Mouse (Mus musculus) lung, adult 18-20 months (tissue): Measurements from ENCODE around the gene Urod.
A peak's percentile ranks its signal among the peaks of the same experiment; 100 is the strongest.

Experiments
- DNase-seq, 2 experiments: peaks; one replicate each; pipeline ENCODE4 v3.0.0; 2022; ENCODE audit warnings: mixed read lengths in 2 of 2

Urod gene

GRCm38 (mm10) chr4:116993672-116994621, at the start of gene Urod:
Gene Urod, minus strand, starts transcription at chr4:116994413.
- DNase-seq: peak; percentile 96 to 97

- DNase-seq: peak; percentile 85 to 92
Measured at GRCm38 (mm10) chr4:117041283-117041721, 47.1 kb upstream of the Urod start.

- DNase-seq: no peak
Measured at GRCm38 (mm10) chr4:117040791-117041190, 46.6 kb upstream of the Urod start.

GRCm38 (mm10) chr4:117039925-117040687, 45.9 kb upstream of the Urod start:
- peak; percentile 30 to 45 for DNase-seq

GRCm38 (mm10) chr4:117031105-117031504, 36.9 kb upstream of the Urod start:
- no peak for DNase-seq

GRCm38 (mm10) chr4:117023469-117023868, 29.3 kb upstream of the Urod start:
- no peak for DNase-seq

GRCm38 (mm10) chr4:117019206-117020134, 25.3 kb upstream of the Urod start, which contains the start of gene Eif2b3:
Gene Eif2b3, plus strand, starts transcription at chr4:117019402.
- DNase-seq: peak; percentile 89 to 90

GRCm38 (mm10) chr4:117018327-117018726, 24.1 kb upstream of the Urod start:
- no peak for DNase-seq

- DNase-seq: no peak
Measured at GRCm38 (mm10) chr4:117017738-117018137, 23.5 kb upstream of the Urod start.

GRCm38 (mm10) chr4:117014901-117015415, 20.7 kb upstream of the Urod start:
- DNase-seq: no peak

- DNase-seq: no peak
Measured at GRCm38 (mm10) chr4:117013596-117013995, 19.4 kb upstream of the Urod start.

- no peak for DNase-seq
Measured at GRCm38 (mm10) chr4:117010231-117010630, 16.0 kb upstream of the Urod start.

GRCm38 (mm10) chr4:117007058-117007457, 12.8 kb upstream of the Urod start:
- DNase-seq: no peak

- DNase-seq: no peak
Measured at GRCm38 (mm10) chr4:117005611-117006400, 11.6 kb upstream of the Urod start.

- no peak for DNase-seq
Measured at GRCm38 (mm10) chr4:117004649-117005048, 10.4 kb upstream of the Urod start.

- DNase-seq: peak; percentile 48 to 67
Measured at GRCm38 (mm10) chr4:117002543-117003521, 8.6 kb upstream of the Urod start.

GRCm38 (mm10) chr4:117001957-117002356, 7.7 kb upstream of the Urod start:
- DNase-seq: no peak

GRCm38 (mm10) chr4:116999513-117000154, 5.4 kb upstream of the Urod start:
- no peak for DNase-seq

GRCm38 (mm10) chr4:116995798-116996135, 1.6 kb upstream of the Urod start:
- DNase-seq: peak; percentile 55 to 64
